Comparison of ENCODE assay signal across 7 mouse cellular contexts in genomic region chr17:85688911-85689806, GRCm38 (mm10). TPM values are rescaled to one million over a fixed set of nuclear protein-coding genes. Genes with fewer than 3 reads are reported as not detected.
DNase-seq lines count a peak whose midpoint lies in the region; ATAC-seq and TF ChIP-seq lines count a peak whose summit lies in the region.

No protein-coding gene starts in this region.

- H3K27me3 ChIP-seq in forebrain, embryonic 11.5 days (ENCODE audit: control insufficient read depth, insufficient read depth, low read length) = peaks cover 91% of the 10 kb centered on the region
- peaks cover 97% of the 10 kb centered on the region for H3K27me3 ChIP-seq in heart, postnatal 0 days (ENCODE audit: control insufficient read depth, insufficient read depth, low read length)
- peaks cover 93% of the 10 kb centered on the region for H3K27me3 ChIP-seq in limb, embryonic 15.5 days

- peak overlapping the region; percentile 74; the same call in 1 of the 2 replicates for H3K4me2 ChIP-seq in forebrain, embryonic 11.5 days (ENCODE audit: low read depth, low read length, severe bottlenecking)
- H3K4me2 ChIP-seq in heart, postnatal 0 days (ENCODE audit: low read depth, low read length) = peak overlapping the region; percentile 61
- H3K4me2 ChIP-seq in limb, embryonic 15.5 days = peak overlapping the region; percentile 89

- no peak for TF ChIP-seq POLR2A in bone marrow macrophage, adult 2 months (IDR thresholded peaks at IDR 0.05; ENCODE audit: borderline replicate concordance, low read depth, low read length)

- H3K4me3 ChIP-seq in bone marrow macrophage, adult 2 months (ENCODE audit: insufficient read depth, low read length) = 0 out of 2 replicates have a peak overlapping the region, but pooled peaks have one; percentile 10
- peak overlapping the region; percentile 42 for H3K4me3 ChIP-seq in forebrain, embryonic 11.5 days (ENCODE audit: low read depth, low read length)
- peak overlapping the region; percentile 46 for H3K4me3 ChIP-seq in heart, postnatal 0 days (ENCODE audit: low read depth, low read length)
- H3K4me3 ChIP-seq in limb, embryonic 15.5 days = peak overlapping the region; percentile 59

- no peak overlapping the region for H3K27ac ChIP-seq in bone marrow macrophage, adult 2 months (ENCODE audit: insufficient read depth, low read depth, low read length)
- 0 out of 2 replicates have a peak overlapping the region, but pooled peaks have one; percentile 2 for H3K27ac ChIP-seq in forebrain, embryonic 11.5 days (ENCODE audit: low read depth, low read length)
- H3K27ac ChIP-seq in heart, postnatal 0 days (ENCODE audit: low read depth) = no peak overlapping the region
- H3K27ac ChIP-seq in limb, embryonic 15.5 days = peak overlapping the region; percentile 67

- H3K9me3 ChIP-seq in forebrain, embryonic 11.5 days (ENCODE audit: control insufficient read depth, low read length) = no peaks in the 10 kb centered on the region
- no peaks in the 10 kb centered on the region for H3K9me3 ChIP-seq in heart, postnatal 0 days (replicated peaks; ENCODE audit: control insufficient read depth, low read length)
- no peaks in the 10 kb centered on the region for H3K9me3 ChIP-seq in limb, embryonic 15.5 days

- intact Hi-C loops in left cerebral cortex, postnatal 14 days (cut with DNase I) = loop anchor here (5.0 kb wide), 3 partner anchors 67 to 202 kb away; no protein-coding TSS in a partner anchor

- under 1% methylated on average over 35 of the region's 35 CpGs for WGBS in forebrain, embryonic 11.5 days
- 2% methylated on average over 35 of the region's 35 CpGs for WGBS in heart, postnatal 0 days
- WGBS in limb, embryonic 15.5 days = 3% methylated on average over 35 of the region's 35 CpGs

- peak overlapping the region; percentile 21; the same call in 1 of the 2 replicates for H3K9ac ChIP-seq in forebrain, embryonic 11.5 days (ENCODE audit: low read length)
- no peak overlapping the region for H3K9ac ChIP-seq in heart, postnatal 0 days (replicated peaks; ENCODE audit: low read depth, low read length)
- 0 out of 2 replicates have a peak overlapping the region, but pooled peaks have one; percentile 0 for H3K9ac ChIP-seq in limb, embryonic 15.5 days

- DNase-seq in forebrain, embryonic 11.5 days (ENCODE audit: low spot score) = peak; percentile 70
- no peak for DNase-seq in heart, postnatal 0 days (ENCODE audit: low spot score)
- DNase-seq in retina, embryonic 14.5 days (ENCODE audit: low spot score) = peak; percentile 50
- no peak for DNase-seq in left cerebral cortex, postnatal 14 days (ENCODE audit: low spot score in 2 of 2)
- DNase-seq in Muller cell, postnatal 12 days (ENCODE audit: inconsistent ontology term) = no peak

- H3K36me3 ChIP-seq in forebrain, embryonic 11.5 days (ENCODE audit: control insufficient read depth, insufficient read depth, low read length) = no peaks in the 10 kb centered on the region
- H3K36me3 ChIP-seq in heart, postnatal 0 days (replicated peaks; ENCODE audit: control insufficient read depth, insufficient read depth, low read length) = no peaks in the 10 kb centered on the region
- H3K36me3 ChIP-seq in limb, embryonic 15.5 days = no peaks in the 10 kb centered on the region

- no peak for TF ChIP-seq EP300 in heart, postnatal 0 days (IDR thresholded peaks at IDR 0.05; ENCODE audit: low read depth)

- H3K4me1 ChIP-seq in bone marrow macrophage, adult 2 months (ENCODE audit: control insufficient read depth, insufficient read depth, low read length) = no peaks in the 10 kb centered on the region
- peaks cover 11% of the 10 kb centered on the region for H3K4me1 ChIP-seq in forebrain, embryonic 11.5 days (replicated peaks; ENCODE audit: control insufficient read depth, insufficient read depth, low read length)
- peaks cover 12% of the 10 kb centered on the region; the same call in 1 of the 2 replicates for H3K4me1 ChIP-seq in heart, postnatal 0 days (ENCODE audit: control insufficient read depth, insufficient read depth)
- H3K4me1 ChIP-seq in limb, embryonic 15.5 days = peaks cover 59% of the 10 kb centered on the region

- peak; percentile 25; the same call in 1 of the 2 replicates for ATAC-seq in forebrain, embryonic 11.5 days (replicated peaks; ENCODE audit: low FRiP score)
- ATAC-seq in heart, postnatal 0 days (ENCODE audit: insufficient read depth, low read depth) = peak; percentile 12; the same call in 1 of the 2 replicates
- ATAC-seq in limb, embryonic 15.5 days (ENCODE audit: insufficient number of reproducible peaks, low FRiP score, low TSS enrichment, low read depth) = no peak

- no peak for TF ChIP-seq CTCF in bone marrow macrophage, adult 2 months (IDR thresholded peaks at IDR 0.05; ENCODE audit: low read depth, low read length)
- TF ChIP-seq CTCF in heart, postnatal 0 days (IDR thresholded peaks at IDR 0.05; ENCODE audit: low read depth) = no peak

RNA-seq across cellular contexts. Expression of gene Six2, which starts 1.1 kb away (rescaled TPM):
- not detected in 2 replicates for polyA plus RNA-seq in bone marrow macrophage, adult 2 months (2012; ENCODE audit: insufficient read depth, insufficient read length, missing spikeins)
- 12.5 and 12.6 TPM in 2 replicates for polyA plus RNA-seq in forebrain, embryonic 11.5 days (2014; fragmentation: Nextera tagmentation; extraction: Ambion mirVana)
- 0.08 TPM in 1 of 2 replicates, not detected in the other for total RNA-seq in heart, postnatal 0 days (2014; rRNA removed; ENCODE audit: low replicate concordance)
- polyA plus RNA-seq in heart, postnatal 0 days (2015; fragmentation: Nextera tagmentation; extraction: Ambion mirVana) = 0.10 TPM in 1 of 2 replicates, not detected in the other
- polyA plus RNA-seq in limb, embryonic 15.5 days (2015; fragmentation: Nextera tagmentation; extraction: Ambion mirVana) = 3.9 and 4.3 TPM in 2 replicates
- under 1 TPM; 0.53 to 0.90 TPM for total RNA-seq in left cerebral cortex, postnatal 14 days (2021)

Comparison
In these comparisons a context has a peak if more than half of its experiments do, and no peak if none do; other contexts are left out.
1. H3K27ac ChIP-seq: peak in forebrain, embryonic 11.5 days (single experiment) and limb, embryonic 15.5 days (single experiment); none in bone marrow macrophage, adult 2 months (single experiment) and heart, postnatal 0 days (single experiment).
2. DNase-seq: peak in forebrain, embryonic 11.5 days (single experiment) and retina, embryonic 14.5 days (single experiment); none in heart, postnatal 0 days (single experiment), left cerebral cortex, postnatal 14 days (0 of 2) and Muller cell, postnatal 12 days (single experiment).
3. Peak in every context shown above with its lines, with median percentiles within 50 percentile points of each other: H3K4me3 ChIP-seq and H3K4me2 ChIP-seq.